Mouse (Mus musculus): ENCODE data around the gene Psma6. TPM values are rescaled to one million over a fixed set of nuclear protein-coding genes. Genes with fewer than 3 reads are reported as not detected.

Psma6 gene
- polyA plus RNA-seq, 1 experiment = 312 TPM

DNA sequence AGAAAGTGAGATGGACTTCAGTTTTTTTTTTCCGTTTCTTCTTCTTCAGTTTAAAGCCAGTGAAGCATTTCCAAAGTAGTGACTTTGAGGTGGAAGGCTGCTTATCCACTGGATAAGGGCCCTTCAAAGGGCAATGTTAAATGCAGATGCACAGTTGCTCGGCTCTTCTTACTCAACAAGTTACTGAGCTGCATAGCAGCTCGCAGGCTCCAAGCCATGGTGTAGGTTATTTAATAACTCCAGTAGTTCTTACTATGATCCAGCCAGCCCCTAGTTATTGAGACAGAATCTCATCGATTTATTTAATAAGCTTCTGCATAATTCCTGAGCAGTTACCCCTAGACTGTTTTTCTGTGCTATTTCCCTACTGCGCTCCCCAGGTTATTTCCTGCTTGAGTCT, 31.2 kb downstream of the Psma6 start:
- no peak for TF ChIP-seq MAX (IDR thresholded peaks at IDR 0.05)
- no peak for TF ChIP-seq USF1 (IDR thresholded peaks at IDR 0.05; ENCODE audit: low read depth)
- TF ChIP-seq MYOG (IDR thresholded peaks at IDR 0.05; ENCODE audit: control insufficient read depth, extremely low read depth, insufficient read length) = no peak
- no peak for TF ChIP-seq CTCF (IDR thresholded peaks at IDR 0.05; ENCODE audit: control insufficient read depth, insufficient read depth, insufficient read length)
- no peak for TF ChIP-seq CEBPB (IDR thresholded peaks at IDR 0.05; ENCODE audit: low read depth)
- TF ChIP-seq FOSL1 (IDR thresholded peaks at IDR 0.05; ENCODE audit: insufficient read depth, low read length, poor library complexity, severe bottlenecking) = no peak
- TF ChIP-seq MYOD1 (IDR thresholded peaks at IDR 0.05; ENCODE audit: control insufficient read depth, insufficient read length, low read depth) = no peak
- no peaks in the 10 kb centered on the region for H3K79me3 ChIP-seq (ENCODE audit: low read depth)
- no peak overlapping the region for H3K4me3 ChIP-seq (ENCODE audit: insufficient read depth, poor library complexity, severe bottlenecking)
- no peak overlapping the region for H3ac ChIP-seq (ENCODE audit: control insufficient read depth, insufficient read length, low read depth)
- no peaks in the 10 kb centered on the region for H3K27me3 ChIP-seq (ENCODE audit: control insufficient read depth, insufficient read depth, insufficient read length)
- no peaks in the 10 kb centered on the region for H3K79me2 ChIP-seq (ENCODE audit: control insufficient read depth, insufficient read depth)
- H3K36me3 ChIP-seq (ENCODE audit: control insufficient read depth, insufficient read depth) = peaks cover 89% of the 10 kb centered on the region

DNA sequence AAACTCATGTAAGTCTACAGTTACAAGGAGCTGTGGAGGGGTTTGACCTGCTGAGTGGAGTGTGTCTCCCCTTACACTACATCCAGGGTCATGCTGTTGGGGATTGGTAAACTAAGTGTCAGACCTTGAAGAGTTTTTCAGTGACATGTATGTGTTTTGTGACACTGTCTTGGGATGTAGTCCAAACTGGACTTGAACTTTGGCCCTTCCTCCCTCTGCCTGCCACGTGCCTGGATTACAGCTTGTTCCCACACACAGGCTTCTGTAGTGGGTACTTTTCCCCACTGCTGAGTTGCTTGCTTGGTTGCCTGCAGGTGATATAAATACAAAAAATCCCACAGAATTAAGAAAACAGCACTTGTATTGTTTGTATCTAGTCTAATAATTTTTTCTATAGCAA, 31.7 kb downstream of the Psma6 start:
- Histone ChIP-seq H3K4me3 (ENCODE audit: insufficient read depth, poor library complexity, severe bottlenecking) (no peak overlapping the region), H3K36me3 (ENCODE audit: control insufficient read depth, insufficient read depth) (peaks cover 85% of the 10 kb centered on the region), H3K79me3 (ENCODE audit: low read depth) (no peaks in the 10 kb centered on the region), H3ac (ENCODE audit: control insufficient read depth, insufficient read length, low read depth) (no peak overlapping the region), H3K79me2 (ENCODE audit: control insufficient read depth, insufficient read depth) (no peaks in the 10 kb centered on the region), H3K27me3 (ENCODE audit: control insufficient read depth, insufficient read depth, insufficient read length) (no peaks in the 10 kb centered on the region)
- TF ChIP-seq FOSL1 (IDR thresholded peaks at IDR 0.05; ENCODE audit: insufficient read depth, low read length, poor library complexity, severe bottlenecking) (no peak), CEBPB (IDR thresholded peaks at IDR 0.05; ENCODE audit: low read depth) (no peak), MYOD1 (IDR thresholded peaks at IDR 0.05; ENCODE audit: control insufficient read depth, insufficient read length, low read depth) (no peak), MAX (IDR thresholded peaks at IDR 0.05) (no peak), USF1 (IDR thresholded peaks at IDR 0.05; ENCODE audit: low read depth) (no peak), MYOG (IDR thresholded peaks at IDR 0.05; ENCODE audit: control insufficient read depth, extremely low read depth, insufficient read length) (no peak), CTCF (IDR thresholded peaks at IDR 0.05; ENCODE audit: control insufficient read depth, insufficient read depth, insufficient read length) (no peak)

- TF ChIP-seq FOSL1 (IDR thresholded peaks at IDR 0.05; ENCODE audit: insufficient read depth, low read length, poor library complexity, severe bottlenecking) (no peak), MAX (IDR thresholded peaks at IDR 0.05) (no peak), MYOD1 (IDR thresholded peaks at IDR 0.05; ENCODE audit: control insufficient read depth, insufficient read length, low read depth) (no peak), MYOG (IDR thresholded peaks at IDR 0.05; ENCODE audit: control insufficient read depth, extremely low read depth, insufficient read length) (no peak), USF1 (IDR thresholded peaks at IDR 0.05; ENCODE audit: low read depth) (no peak), CTCF (IDR thresholded peaks at IDR 0.05; ENCODE audit: control insufficient read depth, insufficient read depth, insufficient read length) (no peak), CEBPB (IDR thresholded peaks at IDR 0.05; ENCODE audit: low read depth) (no peak)
- Histone ChIP-seq H3K4me3 (ENCODE audit: insufficient read depth, poor library complexity, severe bottlenecking) (no peak overlapping the region), H3ac (ENCODE audit: control insufficient read depth, insufficient read length, low read depth) (no peak overlapping the region), H3K79me3 (ENCODE audit: low read depth) (no peaks in the 10 kb centered on the region), H3K79me2 (ENCODE audit: control insufficient read depth, insufficient read depth) (no peaks in the 10 kb centered on the region), H3K27me3 (ENCODE audit: control insufficient read depth, insufficient read depth, insufficient read length) (no peaks in the 10 kb centered on the region), H3K36me3 (ENCODE audit: control insufficient read depth, insufficient read depth) (peaks cover 48% of the 10 kb centered on the region)
Measured at GRCm38 (mm10) chr12:55420220-55420619, 36.2 kb downstream of the Psma6 start.

GRCm38 (mm10) chr12:55422057-55422456, 38.0 kb downstream of the Psma6 start:
- Histone ChIP-seq H3K79me2 (ENCODE audit: control insufficient read depth, insufficient read depth) (no peaks in the 10 kb centered on the region), H3K27me3 (ENCODE audit: control insufficient read depth, insufficient read depth, insufficient read length) (no peaks in the 10 kb centered on the region), H3K36me3 (ENCODE audit: control insufficient read depth, insufficient read depth) (peaks cover 30% of the 10 kb centered on the region), H3ac (ENCODE audit: control insufficient read depth, insufficient read length, low read depth) (no peak overlapping the region), H3K4me3 (ENCODE audit: insufficient read depth, poor library complexity, severe bottlenecking) (no peak overlapping the region), H3K79me3 (ENCODE audit: low read depth) (no peaks in the 10 kb centered on the region)
- TF ChIP-seq USF1 (IDR thresholded peaks at IDR 0.05; ENCODE audit: low read depth) (no peak), CEBPB (IDR thresholded peaks at IDR 0.05; ENCODE audit: low read depth) (no peak), FOSL1 (IDR thresholded peaks at IDR 0.05; ENCODE audit: insufficient read depth, low read length, poor library complexity, severe bottlenecking) (no peak), MYOD1 (IDR thresholded peaks at IDR 0.05; ENCODE audit: control insufficient read depth, insufficient read length, low read depth) (no peak), CTCF (IDR thresholded peaks at IDR 0.05; ENCODE audit: control insufficient read depth, insufficient read depth, insufficient read length) (no peak), MYOG (IDR thresholded peaks at IDR 0.05; ENCODE audit: control insufficient read depth, extremely low read depth, insufficient read length) (no peak)

DNA sequence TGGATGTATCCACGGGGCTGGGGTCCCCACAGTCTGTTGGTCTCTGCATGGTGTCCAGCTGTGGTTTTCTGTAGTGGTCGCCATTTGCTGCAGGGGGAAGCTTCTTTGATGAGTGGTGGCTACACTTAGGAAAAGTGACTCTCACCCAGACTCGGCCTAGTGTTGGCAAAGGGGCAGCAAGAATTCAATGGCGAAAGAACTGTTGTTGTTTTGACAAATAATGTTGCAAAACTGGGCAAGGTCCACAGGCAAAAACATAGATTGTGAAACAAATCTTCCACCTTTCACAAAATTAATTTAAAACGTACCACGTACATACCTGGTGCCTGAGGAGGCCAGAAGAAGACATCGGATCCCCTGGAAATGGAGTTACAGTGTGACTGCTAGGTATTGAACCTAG, 42.3 kb downstream of the Psma6 start:
- Histone ChIP-seq H3K79me3 (ENCODE audit: low read depth) (no peaks in the 10 kb centered on the region), H3K36me3 (ENCODE audit: control insufficient read depth, insufficient read depth) (no peaks in the 10 kb centered on the region), H3ac (ENCODE audit: control insufficient read depth, insufficient read length, low read depth) (no peak overlapping the region), H3K79me2 (ENCODE audit: control insufficient read depth, insufficient read depth) (no peaks in the 10 kb centered on the region), H3K4me3 (ENCODE audit: insufficient read depth, poor library complexity, severe bottlenecking) (no peak overlapping the region), H3K27me3 (ENCODE audit: control insufficient read depth, insufficient read depth, insufficient read length) (no peaks in the 10 kb centered on the region)
- TF ChIP-seq FOSL1 (IDR thresholded peaks at IDR 0.05; ENCODE audit: insufficient read depth, low read length, poor library complexity, severe bottlenecking) = no peak
- no peak for TF ChIP-seq MYOG (IDR thresholded peaks at IDR 0.05; ENCODE audit: control insufficient read depth, extremely low read depth, insufficient read length)
- no peak for TF ChIP-seq CTCF (IDR thresholded peaks at IDR 0.05; ENCODE audit: control insufficient read depth, insufficient read depth, insufficient read length)
- TF ChIP-seq CEBPB (IDR thresholded peaks at IDR 0.05; ENCODE audit: low read depth) = no peak
- no peak for TF ChIP-seq MAX (IDR thresholded peaks at IDR 0.05)
- TF ChIP-seq USF1 (IDR thresholded peaks at IDR 0.05; ENCODE audit: low read depth) = no peak
- no peak for TF ChIP-seq MYOD1 (IDR thresholded peaks at IDR 0.05; ENCODE audit: control insufficient read depth, insufficient read length, low read depth)

DNA sequence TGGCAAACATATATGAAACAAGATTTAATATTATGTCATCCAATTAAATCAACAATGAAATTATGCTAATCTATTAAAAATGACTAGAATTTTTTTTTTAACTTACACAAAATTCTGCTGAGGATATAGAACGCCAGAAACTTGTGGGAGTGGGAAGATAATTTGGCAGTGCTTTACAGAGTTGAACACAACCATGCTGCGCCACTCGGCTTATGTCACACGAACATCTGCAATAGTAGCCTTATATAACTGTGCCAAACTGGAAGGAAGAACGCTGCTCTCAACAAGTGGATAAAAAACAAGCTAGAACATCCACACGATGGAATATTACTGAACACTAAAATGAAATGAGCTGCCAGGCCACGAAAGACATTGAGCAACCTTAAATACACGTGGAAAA, 45.2 kb downstream of the Psma6 start:
- H3ac ChIP-seq (ENCODE audit: control insufficient read depth, insufficient read length, low read depth) = no peak overlapping the region
- H3K36me3 ChIP-seq (ENCODE audit: control insufficient read depth, insufficient read depth) = no peaks in the 10 kb centered on the region
- H3K4me3 ChIP-seq (ENCODE audit: insufficient read depth, poor library complexity, severe bottlenecking) = no peak overlapping the region
- no peaks in the 10 kb centered on the region for H3K79me3 ChIP-seq (ENCODE audit: low read depth)
- H3K79me2 ChIP-seq (ENCODE audit: control insufficient read depth, insufficient read depth) = no peaks in the 10 kb centered on the region
- no peak for TF ChIP-seq CTCF (IDR thresholded peaks at IDR 0.05; ENCODE audit: control insufficient read depth, insufficient read depth, insufficient read length)
- no peak for TF ChIP-seq MYOD1 (IDR thresholded peaks at IDR 0.05; ENCODE audit: control insufficient read depth, insufficient read length, low read depth)
- no peak for TF ChIP-seq MAX (IDR thresholded peaks at IDR 0.05)
- no peak for TF ChIP-seq FOSL1 (IDR thresholded peaks at IDR 0.05; ENCODE audit: insufficient read depth, low read length, poor library complexity, severe bottlenecking)
- no peaks in the 10 kb centered on the region for H3K27me3 ChIP-seq (ENCODE audit: control insufficient read depth, insufficient read depth, insufficient read length)

Data from C2C12 (cell line).